Mouse (Mus musculus) liver, adult 2 months (tissue): ENCODE results near the gene March7.

ENCODE experiments used
- CTCF ChIP-seq: fragments of 200-500 bp; IDR thresholded peaks from 2 replicates; pipeline ENCODE4 v1.5.1; 2011; ENCODE audit warnings: low read depth, low read length, control low read depth
- POLR2A ChIP-seq: fragments of 200-500 bp; IDR thresholded peaks from 2 replicates; pipeline ENCODE4 v1.6.1; 2011; ENCODE audit warnings: low read length, control low read depth; ENCODE audit not compliant: insufficient read depth; ENCODE audit errors: extremely low read depth

DNA sequence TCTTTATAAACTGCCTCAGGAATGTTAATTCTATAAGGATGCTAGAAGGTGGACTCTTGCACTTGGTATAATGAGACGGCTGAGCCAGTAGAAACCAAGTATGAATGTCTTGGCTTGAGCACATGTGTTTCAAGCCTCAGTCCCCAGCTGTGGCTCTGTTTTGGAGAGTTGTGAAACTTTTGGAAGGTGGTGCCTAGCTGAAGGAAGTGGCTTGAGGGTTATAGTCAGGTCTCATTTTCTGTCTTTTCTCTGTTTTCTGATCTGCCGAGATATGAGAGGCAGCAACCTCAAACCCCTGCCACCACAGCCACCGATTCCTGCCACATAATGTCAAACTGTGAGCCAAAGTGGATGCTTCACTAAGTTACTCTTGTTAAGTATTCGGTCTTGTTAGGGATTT is 68.9 kb downstream of the March7 start:
- TF ChIP-seq POLR2A (no peak), CTCF (no peak)
